Mouse (Mus musculus) spleen, adult 2 months (tissue): ENCODE data around the gene Slc25a33.

Experiments
- CTCF ChIP-seq: fragments of 200-500 bp; IDR thresholded peaks from 2 replicates; pipeline ENCODE4 v1.5.1; 2011; ENCODE audit warnings: mild to moderate bottlenecking, inconsistent platforms; ENCODE audit not compliant: insufficient read depth, insufficient read length, insufficient replicate concordance; ENCODE audit errors: extremely low read depth
- POLR2A ChIP-seq: fragments of 200-500 bp; IDR thresholded peaks from 2 replicates; pipeline ENCODE4 v1.6.1; 2011; ENCODE audit warnings: low read depth, low read length, inconsistent platforms

DNA sequence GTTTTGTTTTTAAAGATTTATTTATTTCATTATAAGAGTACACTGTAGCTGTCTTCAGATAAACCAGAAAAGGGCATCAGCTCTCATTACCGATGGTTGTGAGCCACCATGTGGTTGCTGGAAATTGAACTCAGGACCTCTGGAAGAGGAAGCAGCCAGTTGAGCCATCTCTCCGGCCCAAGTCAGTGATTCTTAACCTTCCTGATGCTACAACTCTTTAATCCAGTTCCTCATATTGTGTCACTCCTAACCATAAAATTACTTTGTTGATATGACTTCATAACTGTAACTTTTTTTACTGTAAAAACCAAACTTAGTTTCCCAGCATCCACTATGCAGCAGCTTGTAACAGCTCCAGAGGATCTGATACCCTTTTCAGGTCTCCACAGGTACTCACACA, 10.7 kb downstream of the Slc25a33 start:
- TF ChIP-seq POLR2A (no peak), CTCF (no peak)
